Mouse (Mus musculus) hindbrain, postnatal 0 days (tissue): ENCODE data around the gene Tescl. TPM values are rescaled to one million over a fixed set of nuclear protein-coding genes. Genes with fewer than 3 reads are reported as not detected.

Experiments
- ATAC-seq: fragments of 200-750 bp; cut with Nextera tagmentation; 2 replicates; pipeline ENCODE4 v1.8.0; 2017; ENCODE audit warnings: mild to moderate bottlenecking, moderate TSS enrichment, moderate library complexity
- DNase-seq: peaks from one replicate; pipeline ENCODE4 v3.0.0-alpha.2; 2015; ENCODE audit warnings: low spot score
- H3K27ac ChIP-seq: fragments of 300-500 bp; sonication (generic); 2 replicates; pipeline ENCODE4 v1.5.1; 2014; ENCODE audit warnings: mild to moderate bottlenecking
- H3K27me3 ChIP-seq: fragments of 300-500 bp; sonication (generic); 2 replicates; pipeline ENCODE4 v1.6.1; 2014; ENCODE audit warnings: low read length, mixed read lengths; ENCODE audit not compliant: insufficient read depth
- H3K36me3 ChIP-seq: fragments of 300-500 bp; sonication (generic); 2 replicates; pipeline ENCODE4 v1.6.1; 2014; ENCODE audit warnings: low read length, mixed read lengths; ENCODE audit not compliant: insufficient read depth
- H3K4me1 ChIP-seq: fragments of 300-500 bp; sonication (generic); 2 replicates; pipeline ENCODE4 v1.6.1; 2014; ENCODE audit warnings: antibody characterized with exemption, low read length, mixed read lengths; ENCODE audit not compliant: insufficient read depth
- H3K4me2 ChIP-seq: fragments of 300-500 bp; sonication (generic); 2 replicates; pipeline ENCODE4 v1.6.1; 2014; ENCODE audit warnings: low read depth, mild to moderate bottlenecking, low read length, moderate library complexity, mixed read lengths
- H3K4me3 ChIP-seq: fragments of 300-500 bp; sonication (generic); 2 replicates; pipeline ENCODE4 v1.5.1; 2014; ENCODE audit warnings: low read length
- H3K9ac ChIP-seq: fragments of 300-500 bp; sonication (generic); replicated peaks from 2 replicates; pipeline ENCODE4 v1.6.1; 2014; ENCODE audit warnings: mild to moderate bottlenecking, low read length, moderate library complexity, mixed read lengths
- H3K9me3 ChIP-seq: fragments of 300-500 bp; sonication (generic); 2 replicates; pipeline ENCODE4 v1.6.1; 2016; ENCODE audit warnings: low read length, mixed read lengths
- CTCF ChIP-seq: IDR thresholded peaks from 2 replicates; pipeline ENCODE4 v1.5.1; 2016; ENCODE audit warnings: antibody characterized with exemption, control low read depth, low read depth
- WGBS: fragments of 180-500 bp; shearing (Covaris S2); extraction: QIAGEN DNeasy Blood & Tissue Kit; methylation state at CpG from one replicate; pipeline ENCODE4 v1.1.7; 2014; 5-methylcytosine and 5-hydroxymethylcytosine counted together
- polyA plus RNA-seq: library from polyadenylated mRNA; unstranded; fragments of >200 nt; fragmentation: Nextera tagmentation; extraction: Ambion mirVana; gene quantifications from 2 replicates; pipeline ENCODE4 v1.2.1, GENCODE M21; 2015
- total RNA-seq: library from RNA; depleted of rRNA; stranded (reverse); fragments of >200 nt; gene quantifications from 2 replicates; pipeline ENCODE4 v1.2.3, GENCODE M21; 2014

Tescl gene
- total and polyA plus RNA-seq, 2 experiments from 2014 or later: 0.46 TPM; not detected in 1

DNA sequence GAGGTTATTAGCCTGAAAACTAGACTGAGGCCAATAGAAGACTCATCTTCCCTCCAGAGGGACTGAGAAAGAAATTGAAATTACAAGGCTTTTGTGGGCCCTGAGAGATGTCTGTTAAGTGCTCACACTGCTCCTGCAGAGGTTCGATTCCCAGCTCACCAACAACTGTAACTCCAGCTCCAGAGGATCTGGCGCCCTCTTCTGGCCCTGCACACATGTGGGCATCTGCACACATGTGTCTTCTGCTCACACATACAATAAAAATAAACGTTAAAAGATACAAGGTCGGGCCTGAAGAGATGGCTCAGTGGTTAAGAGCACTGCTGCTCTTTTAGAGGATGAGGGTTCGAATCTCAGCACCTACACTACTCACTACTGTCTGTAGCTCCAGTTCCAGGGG lies 12.7 kb upstream of the Tescl start:
- no peak overlapping the region for H3K4me2 ChIP-seq
- TF ChIP-seq CTCF: no peak
- H3K27me3 ChIP-seq: no peaks in the 10 kb centered on the region
- H3K4me1 ChIP-seq: no peaks in the 10 kb centered on the region
- H3K9ac ChIP-seq: no peak overlapping the region
- no peak overlapping the region for H3K4me3 ChIP-seq
- no peaks in the 10 kb centered on the region for H3K9me3 ChIP-seq
- no peak for ATAC-seq
- no peak for DNase-seq
- WGBS: 78% methylated on average over 5 of the region's 5 CpGs
- no peak overlapping the region for H3K27ac ChIP-seq
- no peaks in the 10 kb centered on the region for H3K36me3 ChIP-seq

GRCm38 (mm10) chr7:24343701-24344272 lies 10.1 kb upstream of the Tescl start:
- TF ChIP-seq CTCF: no peak
- no peaks in the 10 kb centered on the region for H3K9me3 ChIP-seq
- ATAC-seq (no peak), DNase-seq (peak; percentile 9)
- no peaks in the 10 kb centered on the region for H3K36me3 ChIP-seq
- no peaks in the 10 kb centered on the region for H3K4me1 ChIP-seq
- H3K4me3 ChIP-seq: no peak overlapping the region
- H3K4me2 ChIP-seq: no peak overlapping the region
- no peak overlapping the region for H3K9ac ChIP-seq
- WGBS: 41% methylated on average over 7 of the region's 7 CpGs
- 0 out of 2 replicates have a peak overlapping the region, but pooled peaks have one; percentile 32 for H3K27ac ChIP-seq
- H3K27me3 ChIP-seq: no peaks in the 10 kb centered on the region

DNA sequence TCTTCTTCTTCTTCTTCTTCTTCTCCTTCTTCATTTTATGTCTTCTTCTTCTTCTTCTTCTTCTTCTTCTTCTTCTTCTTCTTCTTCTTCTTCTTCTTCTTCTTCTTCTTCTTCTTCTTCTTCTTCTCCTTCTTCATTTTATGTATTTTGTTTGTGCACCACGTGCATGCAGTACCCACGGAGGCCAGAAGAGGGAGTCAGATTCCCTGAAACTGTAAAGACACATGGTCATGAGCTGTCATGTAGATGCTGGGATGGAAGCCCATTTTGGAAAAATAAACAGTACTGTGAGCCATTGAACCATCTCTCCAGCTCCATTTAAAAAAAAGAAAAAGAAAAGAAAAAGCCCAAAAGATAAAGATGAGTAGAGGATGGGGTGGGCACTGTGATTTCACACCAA lies 4.5 kb upstream of the Tescl start:
- H3K27ac ChIP-seq: no peak overlapping the region
- H3K4me1 ChIP-seq: no peaks in the 10 kb centered on the region
- TF ChIP-seq CTCF: peak; percentile 40
- no peak overlapping the region for H3K4me2 ChIP-seq
- no peaks in the 10 kb centered on the region; the same call in 1 of the 2 replicates for H3K27me3 ChIP-seq
- no peak for DNase-seq
- no peak overlapping the region for H3K4me3 ChIP-seq
- no peaks in the 10 kb centered on the region for H3K36me3 ChIP-seq
- no peak overlapping the region for H3K9ac ChIP-seq
- WGBS: 34% methylated on average over 2 of the region's 2 CpGs
- no peak for ATAC-seq
- H3K9me3 ChIP-seq: no peaks in the 10 kb centered on the region

GRCm38 (mm10) chr7:24335699-24336309 lies 2.1 kb upstream of the Tescl start:
- no peak overlapping the region for H3K4me3 ChIP-seq
- peak; percentile 82 for TF ChIP-seq CTCF
- H3K4me2 ChIP-seq: no peak overlapping the region
- no peaks in the 10 kb centered on the region; the same call in 1 of the 2 replicates for H3K27me3 ChIP-seq
- WGBS: 12% methylated on average over 5 of the region's 5 CpGs
- DNase-seq (peak; percentile 91), ATAC-seq (peak; percentile 62)
- H3K27ac ChIP-seq: no peak overlapping the region
- H3K9ac ChIP-seq: no peak overlapping the region
- H3K4me1 ChIP-seq: no peaks in the 10 kb centered on the region
- H3K9me3 ChIP-seq: no peaks in the 10 kb centered on the region
- H3K36me3 ChIP-seq: no peaks in the 10 kb centered on the region

DNA sequence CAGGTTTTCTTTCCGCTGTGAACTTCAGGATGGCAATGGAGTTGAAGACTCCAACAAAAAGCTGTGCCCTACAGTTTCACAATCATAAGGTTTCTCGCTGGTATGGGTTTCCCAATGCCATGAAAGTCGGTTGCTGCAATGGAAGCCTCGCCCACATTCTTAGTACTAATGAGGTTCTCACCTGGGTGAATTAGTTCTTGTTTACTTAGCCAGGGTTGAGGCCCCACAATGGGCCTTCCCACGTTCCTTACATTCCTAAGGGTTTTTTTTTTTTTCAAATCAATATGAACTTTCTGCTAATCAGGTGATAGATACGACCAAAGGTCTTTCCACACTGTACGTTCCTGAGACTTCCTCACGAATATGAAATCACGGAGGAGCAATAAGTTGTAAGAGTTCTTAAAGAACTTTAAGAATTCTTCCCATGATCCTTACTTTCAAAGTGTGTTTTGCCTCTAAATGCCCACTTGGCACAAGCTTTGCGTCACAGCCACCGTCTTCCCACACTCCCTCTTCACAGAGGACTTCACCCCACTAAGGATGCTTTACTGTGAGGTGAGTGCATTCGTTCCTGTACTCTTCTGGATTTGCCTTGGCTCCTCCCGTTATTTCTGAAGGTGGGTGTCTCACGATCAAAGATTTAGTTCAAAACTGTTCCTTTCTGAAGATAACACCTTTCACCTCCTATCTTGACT lies 6.3 kb downstream of the Tescl start:
- Histone ChIP-seq H3K27ac (no peak overlapping the region), H3K4me1 (no peaks in the 10 kb centered on the region), H3K27me3 (no peaks in the 10 kb centered on the region), H3K4me2 (no peak overlapping the region), H3K36me3 (no peaks in the 10 kb centered on the region), H3K9me3 (no peaks in the 10 kb centered on the region), H3K4me3 (no peak overlapping the region), H3K9ac (no peak overlapping the region)
- no peak for ATAC-seq
- no peak for TF ChIP-seq CTCF
- 91% methylated on average over 14 of the region's 14 CpGs for WGBS
- no peak for DNase-seq

DNA sequence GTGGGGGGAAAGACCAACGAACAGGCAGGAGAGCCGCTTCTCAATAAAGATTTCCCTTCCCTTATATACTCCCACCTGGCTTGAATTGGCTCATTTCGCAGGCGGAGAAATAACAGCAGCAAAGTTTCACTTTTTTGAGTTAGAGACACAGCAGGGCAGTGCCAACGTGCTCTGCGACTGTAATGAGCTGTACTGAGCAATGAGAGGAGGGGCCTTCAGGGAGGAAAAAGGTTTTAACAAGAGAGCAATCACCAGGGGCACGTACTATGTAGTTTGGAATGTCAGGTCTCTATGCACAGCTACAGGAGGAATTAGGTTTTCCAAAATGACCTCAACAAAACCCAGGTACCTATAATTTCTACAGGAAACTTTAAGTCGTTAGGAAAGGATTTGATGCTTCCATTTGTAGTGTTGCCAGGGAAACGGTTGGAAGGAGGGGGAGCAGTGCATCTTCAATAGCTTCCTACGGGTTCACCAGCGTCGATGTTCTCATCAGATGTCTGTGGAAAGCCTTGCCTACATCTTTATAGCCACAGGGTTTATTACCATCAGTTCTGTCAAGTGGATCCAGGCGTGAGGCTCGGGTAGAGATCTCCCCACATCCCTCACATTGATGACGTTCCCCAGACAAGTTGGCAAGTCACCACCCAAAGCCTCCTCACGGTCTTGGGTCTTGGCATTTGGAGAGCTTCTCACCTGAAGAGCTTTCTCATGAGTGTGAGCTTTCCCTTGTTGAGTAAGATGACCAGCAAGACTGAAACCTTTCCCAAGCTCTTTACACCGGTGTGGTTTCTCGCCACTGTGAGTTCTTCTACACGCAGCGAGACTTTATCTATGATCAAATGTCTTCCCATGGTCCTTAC lies 7.2 kb downstream of the Tescl start:
- peak overlapping the region; percentile 59 for H3K4me2 ChIP-seq
- H3K9ac ChIP-seq: 0 out of 2 replicates have a peak overlapping the region, but pooled peaks have one; percentile 2
- 30% methylated on average over 20 of the region's 20 CpGs for WGBS
- TF ChIP-seq CTCF: no peak
- peak; percentile 42 for DNase-seq
- H3K9me3 ChIP-seq: no peaks in the 10 kb centered on the region
- H3K4me1 ChIP-seq: no peaks in the 10 kb centered on the region
- peak overlapping the region; percentile 21 for H3K4me3 ChIP-seq
- H3K27ac ChIP-seq: no peak overlapping the region
- no peaks in the 10 kb centered on the region for H3K27me3 ChIP-seq
- no peaks in the 10 kb centered on the region for H3K36me3 ChIP-seq
- peak; percentile 63; the same call in 1 of the 2 replicates for ATAC-seq
